Mouse (Mus musculus) CH12.LX (cell line): ENCODE data around the gene Acox3. TPM values are rescaled to one million over a fixed set of nuclear protein-coding genes. Genes with fewer than 3 reads are reported as not detected.

ENCODE experiments used
- DNase-seq: peaks from one replicate; pipeline ENCODE4 v3.0.0-alpha.2; 2013; ENCODE audit errors: extremely low read depth
- H3K27ac ChIP-seq: 2 replicates; pipeline ENCODE4 v1.5.1; 2012; ENCODE audit warnings: low read depth, mild to moderate bottlenecking, control low read depth, moderate library complexity; ENCODE audit not compliant: insufficient read depth
- H3K27me3 ChIP-seq: replicated peaks from 2 replicates; pipeline ENCODE3; 2012; ENCODE audit warnings: inconsistent platforms
- H3K36me3 ChIP-seq, 2 experiments: replicated peaks in 1 of 2; 2 replicates each; pipeline versions ENCODE3 to v1.6.1; 2012; ENCODE audit warnings: inconsistent platforms in 1 of 2, low read length in 1 of 2, mild to moderate bottlenecking in 1 of 2, mixed read lengths in 1 of 2, moderate library complexity in 1 of 2; ENCODE audit not compliant: control insufficient read depth in 1 of 2, insufficient read depth in 1 of 2
- H3K4me1 ChIP-seq, 2 experiments: 2 replicates each; pipeline ENCODE4 v1.6.1; 2012; ENCODE audit warnings: inconsistent platforms in 1 of 2, moderate library complexity in 1 of 2; ENCODE audit not compliant: insufficient read depth in 2 of 2, control insufficient read depth in 1 of 2
- H3K4me2 ChIP-seq: 2 replicates; pipeline ENCODE4 v1.6.1; 2012; ENCODE audit warnings: low read depth, mild to moderate bottlenecking, control low read depth; ENCODE audit not compliant: poor library complexity, insufficient read depth, severe bottlenecking
- H3K4me3 ChIP-seq, 3 experiments: fragments of 150-350 bp in 1 of 3; sonication (generic) in 1 of 3; replicated peaks in 1 of 3; 2 replicates each; pipeline versions ENCODE3 to v1.5.1; 2011 to 2012; ENCODE audit warnings: low read depth in 2 of 3, low read length in 2 of 3, mild to moderate bottlenecking in 2 of 3, moderate library complexity in 2 of 3, control low read depth in 1 of 3, improper control_type of control experiment in 1 of 3, inconsistent platforms in 1 of 3, mixed read lengths in 1 of 3; ENCODE audit not compliant: poor library complexity in 1 of 3
- H3K79me2 ChIP-seq: replicated peaks from 2 replicates; pipeline ENCODE4 v1.6.1; 2012; ENCODE audit warnings: mild to moderate bottlenecking, moderate library complexity; ENCODE audit not compliant: control insufficient read depth, poor library complexity, insufficient read depth, severe bottlenecking; ENCODE audit errors: extremely low read depth
- H3K9ac ChIP-seq: 2 replicates; pipeline ENCODE4 v1.6.1; 2012; ENCODE audit warnings: low read depth, mild to moderate bottlenecking, control low read depth, moderate library complexity; ENCODE audit not compliant: insufficient read depth
- H3K9me3 ChIP-seq: replicated peaks from 2 replicates; pipeline ENCODE3; 2012; ENCODE audit warnings: low read length, inconsistent platforms, mixed read lengths
- BHLHE40 ChIP-seq: IDR thresholded peaks from 2 replicates; pipeline ENCODE4 v1.6.1; 2011; ENCODE audit warnings: mild to moderate bottlenecking, low read depth, low read length, improper control_type of control experiment
- CTCF ChIP-seq, 2 experiments: IDR thresholded peaks in 1 of 2; conservative IDR thresholded peaks in 1 of 2; 2 replicates each; pipeline ENCODE4 v1.5.1; 2011 to 2012; ENCODE audit warnings: low read depth in 2 of 2, low read length in 2 of 2, improper control_type of control experiment in 1 of 2, inconsistent platforms in 1 of 2, mild to moderate bottlenecking in 1 of 2, moderate library complexity in 1 of 2
- E2F4 ChIP-seq: IDR thresholded peaks from 2 replicates; pipeline ENCODE4 v1.6.1; 2011; ENCODE audit warnings: low read depth, low read length, improper control_type of control experiment; ENCODE audit not compliant: insufficient replicate concordance
- ELF1 ChIP-seq: IDR thresholded peaks from 2 replicates; pipeline ENCODE4 v1.6.1; 2014; ENCODE audit warnings: low read depth, mild to moderate bottlenecking, inconsistent platforms, low read length, improper control_type of control experiment
- EP300 ChIP-seq: IDR thresholded peaks from 2 replicates; pipeline ENCODE4 v1.6.1; 2011; ENCODE audit warnings: low read length, improper control_type of control experiment
- GABPA ChIP-seq: IDR thresholded peaks from 2 replicates; pipeline ENCODE4 v1.6.1; 2012; ENCODE audit warnings: low read depth, low read length, improper control_type of control experiment, inconsistent platforms; ENCODE audit not compliant: insufficient replicate concordance
- IRF4 ChIP-seq: IDR thresholded peaks from 2 replicates; pipeline ENCODE4 v1.6.1; 2014; ENCODE audit warnings: low read depth, mild to moderate bottlenecking, inconsistent platforms, low read length, improper control_type of control experiment
- JUN ChIP-seq: IDR thresholded peaks from 2 replicates; pipeline ENCODE4 v1.6.1; 2011; ENCODE audit warnings: low read depth, mild to moderate bottlenecking, low read length, improper control_type of control experiment, moderate library complexity; ENCODE audit not compliant: insufficient read depth
- KAT2A ChIP-seq: IDR thresholded peaks from 2 replicates; pipeline ENCODE4 v1.6.1; 2012; ENCODE audit warnings: low read length, improper control_type of control experiment, inconsistent platforms; ENCODE audit not compliant: insufficient replicate concordance
- MAX ChIP-seq: IDR thresholded peaks from 2 replicates; pipeline ENCODE4 v1.6.1; 2011; ENCODE audit warnings: low read length, improper control_type of control experiment
- MEF2A ChIP-seq: IDR thresholded peaks from 2 replicates; pipeline ENCODE4 v1.6.1; 2014; ENCODE audit warnings: low read depth, mild to moderate bottlenecking, inconsistent platforms, low read length, improper control_type of control experiment, borderline replicate concordance
- NELFE ChIP-seq: IDR thresholded peaks from 2 replicates; pipeline ENCODE4 v1.6.1; 2011; ENCODE audit warnings: low read depth, low read length, improper control_type of control experiment
- NRF1 ChIP-seq: IDR thresholded peaks from 2 replicates; pipeline ENCODE4 v1.6.1; 2014; ENCODE audit warnings: low read depth, mild to moderate bottlenecking, inconsistent platforms, low read length, improper control_type of control experiment, moderate library complexity
- POLR2AphosphoS2 ChIP-seq: IDR thresholded peaks from 2 replicates; pipeline ENCODE4 v1.6.1; 2011; ENCODE audit warnings: low read depth, low read length, improper control_type of control experiment
- RAD21 ChIP-seq: IDR thresholded peaks from 2 replicates; pipeline ENCODE4 v1.6.1; 2011; ENCODE audit warnings: low read depth, mild to moderate bottlenecking, low read length, improper control_type of control experiment, moderate library complexity
- TBP ChIP-seq: conservative IDR thresholded peaks from 2 replicates; pipeline ENCODE4 v1.6.1; 2011; ENCODE audit warnings: low read depth, low read length, improper control_type of control experiment
- TCF12 ChIP-seq: IDR thresholded peaks from 2 replicates; pipeline ENCODE4 v1.6.1; 2014; ENCODE audit warnings: low read depth, mild to moderate bottlenecking, inconsistent platforms, low read length, improper control_type of control experiment
- USF2 ChIP-seq: conservative IDR thresholded peaks from 2 replicates; pipeline ENCODE4 v1.6.1; 2011; ENCODE audit warnings: low read depth, low read length, improper control_type of control experiment
- dilution Hi-C: fragments of 300-500 bp; cut with MboI; formaldehyde crosslinking; loops from 2 replicates; pipeline ENCODE4 v1.14.3; 2020; ENCODE audit warnings: low sequenced_read_pairs; ENCODE audit not compliant: extremely low pct_unique_long_range_greater_than_20kb, extremely low pct_ligation_motif_present
- in situ Hi-C: fragments of 300-500 bp; cut with MboI; formaldehyde crosslinking; loops from 3 replicates; pipeline ENCODE4 v1.14.3; 2019; ENCODE audit warnings: low sequenced_read_pairs, low pct_ligation_motif_present, low pct_unique_long_range_greater_than_20kb, mixed read lengths
- polyA plus RNA-seq: library from polyadenylated mRNA; unstranded; fragments of >175 nt; gene quantifications from 2 replicates; pipeline ENCODE4 v1.2.1, GENCODE M21; 2012; ENCODE audit warnings: low read depth; ENCODE audit not compliant: insufficient read length
- total RNA-seq, 2 experiments: library from RNA; depleted of rRNA; stranded (reverse); fragments of 300-350 nt in 1 of 2; fragments of >200 nt in 1 of 2; gene quantifications; 2 replicates each; pipeline ENCODE4 v1.2.3; 2012 to 2014

The Acox3 gene
- total and polyA plus RNA-seq, 3 experiments: 11.5 to 32.3 (median 22.3) TPM

GRCm38 (mm10) chr5:35538022-35538421 is 44.8 kb upstream of the Acox3 start:
- Histone ChIP-seq H3K9ac (no peak overlapping the region), H3K4me1 (no peaks in the 10 kb centered on the region; a peak in 1 of 4 replicates), H3K27ac (no peak overlapping the region), H3K4me2 (no peak overlapping the region), H3K36me3 (no peaks in the 10 kb centered on the region), H3K9me3 (peaks cover 6% of the 10 kb centered on the region), H3K27me3 (peaks cover 67% of the 10 kb centered on the region), H3K4me3 (no peak overlapping the region), H3K79me2 (no peaks in the 10 kb centered on the region)
- no peak for DNase-seq
- TF ChIP-seq MEF2A: no peak
- no peak for TF ChIP-seq POLR2AphosphoS2
- TF ChIP-seq KAT2A: no peak
- TF ChIP-seq CTCF (conservative IDR thresholded peaks at IDR 0.05 in 1 of 2, IDR thresholded peaks at IDR 0.05 in 1 of 2; ENCODE audit: low read depth in 2 of 2, low read length in 2 of 2): no peak
- TF ChIP-seq E2F4: no peak
- TF ChIP-seq NRF1: no peak
- no peak for TF ChIP-seq RAD21
- TF ChIP-seq TCF12: no peak
- no peak for TF ChIP-seq JUN
- dilution Hi-C loops: no loop called here
- in situ Hi-C loops: no loop called here

- H3K79me2 ChIP-seq: no peaks in the 10 kb centered on the region
- no peaks in the 10 kb centered on the region; a peak in 1 of 4 replicates for H3K4me1 ChIP-seq
- no peak overlapping the region for H3K27ac ChIP-seq
- H3K4me3 ChIP-seq: no peak overlapping the region
- in situ Hi-C loops: no loop called here
- H3K9ac ChIP-seq: no peak overlapping the region
- TF ChIP-seq NELFE (no peak), BHLHE40 (no peak), IRF4 (no peak)
- no peak overlapping the region for H3K4me2 ChIP-seq
- dilution Hi-C loops: no loop called here
- peaks cover 81% of the 10 kb centered on the region for H3K27me3 ChIP-seq
- DNase-seq: no peak
- peaks cover 6% of the 10 kb centered on the region for H3K9me3 ChIP-seq
- no peaks in the 10 kb centered on the region for H3K36me3 ChIP-seq
These were observed 43.3 kb upstream of the Acox3 start for GRCm38 (mm10) chr5:35539576-35539975.

GRCm38 (mm10) chr5:35540555-35540954 is 42.3 kb upstream of the Acox3 start:
- dilution Hi-C loops (no loop called here), in situ Hi-C loops (no loop called here)
- no peaks in the 10 kb centered on the region for H3K79me2 ChIP-seq
- no peak for DNase-seq
- no peaks in the 10 kb centered on the region; a peak in 1 of 4 replicates for H3K4me1 ChIP-seq
- TF ChIP-seq ELF1 (no peak), TBP (no peak), E2F4 (no peak), IRF4 (no peak), MAX (no peak), USF2 (no peak), BHLHE40 (no peak), GABPA (no peak), EP300 (no peak)
- no peaks in the 10 kb centered on the region for H3K36me3 ChIP-seq
- peaks cover 6% of the 10 kb centered on the region for H3K9me3 ChIP-seq
- no peak overlapping the region for H3K4me2 ChIP-seq
- H3K27me3 ChIP-seq: peaks cover 87% of the 10 kb centered on the region
- H3K4me3 ChIP-seq: no peak overlapping the region
- no peak overlapping the region for H3K9ac ChIP-seq
- no peak overlapping the region for H3K27ac ChIP-seq
